Mouse (Mus musculus) erythroblast, embryonic 14.5 days (primary cell): ENCODE measurements around the gene Atrnl1. TPM values are rescaled to one million over a fixed set of nuclear protein-coding genes. Genes with fewer than 3 reads are reported as not detected.

ENCODE experiments used
- H3K27me3 ChIP-seq: 2 replicates; pipeline ENCODE4 v1.6.1; 2012; ENCODE audit warnings: inconsistent platforms; ENCODE audit not compliant: control insufficient read depth
- H3K36me3 ChIP-seq: 2 replicates; pipeline ENCODE4 v1.6.1; 2012; ENCODE audit warnings: mild to moderate bottlenecking, inconsistent platforms; ENCODE audit not compliant: control insufficient read depth
- H3K4me1 ChIP-seq: 2 replicates; pipeline ENCODE4 v1.6.1; 2012; ENCODE audit warnings: inconsistent platforms; ENCODE audit not compliant: control insufficient read depth
- H3K4me3 ChIP-seq: replicated peaks from 2 replicates; pipeline ENCODE3; 2012; ENCODE audit warnings: moderate library complexity, mild to moderate bottlenecking, inconsistent platforms
- H3K9me3 ChIP-seq: 2 replicates; pipeline ENCODE4 v1.6.1; 2012; ENCODE audit warnings: low read length, inconsistent platforms, mixed read lengths; ENCODE audit not compliant: control insufficient read depth
- GATA1 ChIP-seq: IDR thresholded peaks from 2 replicates; pipeline ENCODE4 v1.6.1; 2012; ENCODE audit warnings: low read length, inconsistent platforms, mixed read lengths
- TAL1 ChIP-seq: IDR thresholded peaks from 3 replicates; pipeline ENCODE4 v1.6.1; 2012; ENCODE audit warnings: low read length, inconsistent platforms, mixed read lengths
- polyA plus RNA-seq: library from polyadenylated mRNA; stranded (reverse); fragments of >175 nt; gene quantifications from 2 replicates; pipeline ENCODE4 v1.2.3, GENCODE M21; 2012

The Atrnl1 gene
- polyA plus RNA-seq, 1 experiment, result 0.02 TPM

DNA sequence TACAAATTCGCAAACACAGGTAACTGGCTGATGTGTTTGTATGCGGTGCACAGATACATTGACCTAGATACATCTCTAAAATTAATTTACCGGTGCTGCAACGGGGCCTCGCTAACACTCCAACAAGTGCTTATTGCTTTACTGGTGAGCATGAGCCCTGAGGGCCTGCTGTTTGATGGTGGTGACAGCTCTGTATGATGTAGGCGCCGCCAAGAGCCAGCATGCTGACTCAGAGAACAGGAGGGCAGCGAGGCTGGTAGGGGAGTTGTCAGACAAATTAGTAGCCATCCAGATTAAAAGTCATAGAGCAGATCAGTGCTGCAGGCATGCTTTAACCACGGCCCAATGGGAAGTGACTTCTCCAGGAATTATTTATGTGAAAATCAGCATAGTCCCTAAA, 534.7 kb downstream of the Atrnl1 start:
- Histone ChIP-seq H3K36me3 (no peaks in the 10 kb centered on the region), H3K27me3 (no peaks in the 10 kb centered on the region), H3K4me1 (no peaks in the 10 kb centered on the region), H3K4me3 (no peak overlapping the region), H3K9me3 (no peaks in the 10 kb centered on the region)
- TF ChIP-seq TAL1 (no peak), GATA1 (no peak)

- H3K36me3 ChIP-seq, result no peaks in the 10 kb centered on the region
- H3K9me3 ChIP-seq, result no peaks in the 10 kb centered on the region
- H3K27me3 ChIP-seq, result no peaks in the 10 kb centered on the region
- H3K4me3 ChIP-seq, result no peak overlapping the region
- TF ChIP-seq TAL1 (no peak), GATA1 (no peak)
- H3K4me1 ChIP-seq, result no peaks in the 10 kb centered on the region
These were observed 540.4 kb downstream of the Atrnl1 start for GRCm38 (mm10) chr19:58151257-58151656.

DNA sequence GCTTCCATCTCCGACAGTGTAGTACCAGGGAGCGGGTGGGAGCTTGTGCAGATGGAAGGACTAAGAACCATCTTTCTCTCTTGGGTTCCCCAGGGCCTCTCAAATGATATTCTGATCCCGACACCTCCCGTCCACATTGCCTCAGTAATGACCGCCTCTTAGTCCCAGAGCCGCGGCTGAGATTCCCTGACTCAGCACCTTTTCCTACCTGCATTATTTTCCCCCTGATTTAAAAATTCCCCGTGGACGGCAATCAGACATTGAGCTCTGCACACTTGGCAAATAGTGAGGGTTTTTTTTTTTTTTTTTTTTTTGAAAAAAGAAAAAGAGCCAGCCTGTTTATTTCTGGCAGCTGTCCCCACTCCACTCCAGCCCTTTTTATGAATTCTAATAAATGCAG, 550.7 kb downstream of the Atrnl1 start:
- Histone ChIP-seq H3K36me3 (no peaks in the 10 kb centered on the region), H3K27me3 (no peaks in the 10 kb centered on the region), H3K4me3 (no peak overlapping the region), H3K4me1 (no peaks in the 10 kb centered on the region), H3K9me3 (no peaks in the 10 kb centered on the region)
- no peak for TF ChIP-seq GATA1
- TF ChIP-seq TAL1, result no peak

DNA sequence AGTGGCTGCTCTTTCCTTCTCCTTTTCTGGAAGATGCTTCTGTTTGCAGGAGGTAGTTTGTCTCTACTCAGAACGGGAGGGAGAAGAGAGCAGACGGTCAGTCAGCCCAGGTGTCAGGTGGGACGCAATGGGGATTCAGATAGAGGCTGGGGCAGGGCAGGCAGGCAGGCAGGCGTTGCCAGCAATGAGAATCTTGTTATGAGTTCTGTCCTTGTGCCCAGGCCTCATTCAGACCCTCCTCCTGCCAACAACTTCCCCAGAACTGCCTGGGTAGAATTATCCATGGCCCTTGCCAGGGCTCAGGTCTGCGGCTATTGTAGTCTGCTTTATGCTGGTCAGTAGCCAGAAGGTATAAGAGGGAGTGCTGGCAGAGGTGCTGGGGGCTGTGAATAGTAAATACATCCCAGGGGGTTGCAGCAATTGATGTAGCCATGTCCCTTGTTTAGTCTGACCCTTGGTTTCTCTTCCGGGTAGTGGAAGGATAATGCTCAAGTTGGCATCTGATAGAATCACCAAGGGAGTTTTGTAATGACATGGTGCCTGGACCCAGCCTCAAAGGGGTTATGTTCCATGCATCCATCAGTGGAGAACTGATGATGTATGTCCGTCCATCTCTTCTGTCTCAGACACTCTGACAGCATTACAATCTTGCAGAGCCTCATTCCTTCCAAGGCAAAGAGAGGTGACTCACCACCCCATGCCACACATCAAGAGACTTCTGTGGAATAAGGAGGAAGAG, 554.2 kb downstream of the Atrnl1 start:
- Histone ChIP-seq H3K27me3 (no peaks in the 10 kb centered on the region), H3K36me3 (no peaks in the 10 kb centered on the region), H3K4me1 (no peaks in the 10 kb centered on the region), H3K9me3 (no peaks in the 10 kb centered on the region), H3K4me3 (no peak overlapping the region)
- TF ChIP-seq TAL1 (no peak), GATA1 (no peak)

DNA sequence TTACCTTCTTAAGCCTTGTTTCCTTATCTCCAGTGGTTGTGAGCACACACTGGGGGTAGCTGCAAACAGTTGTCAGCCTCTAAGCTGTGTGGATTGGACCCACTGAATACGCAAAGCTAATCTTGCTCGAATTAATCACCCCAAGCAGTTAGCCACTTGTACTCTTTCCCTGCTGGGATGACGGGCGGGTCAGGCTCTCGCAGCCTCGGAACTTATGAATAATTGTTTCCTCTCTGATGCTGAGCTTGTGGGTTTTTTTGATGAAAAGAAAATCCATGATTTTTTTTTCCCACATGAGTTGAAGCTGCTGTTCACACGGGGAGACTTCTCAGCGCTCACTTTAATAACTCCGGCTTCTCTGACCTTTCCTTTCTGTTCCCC, 554.8 kb downstream of the Atrnl1 start:
- Histone ChIP-seq H3K9me3 (no peaks in the 10 kb centered on the region), H3K36me3 (no peaks in the 10 kb centered on the region), H3K4me3 (no peak overlapping the region), H3K4me1 (no peaks in the 10 kb centered on the region), H3K27me3 (no peaks in the 10 kb centered on the region)
- TF ChIP-seq GATA1 (no peak), TAL1 (no peak)

DNA sequence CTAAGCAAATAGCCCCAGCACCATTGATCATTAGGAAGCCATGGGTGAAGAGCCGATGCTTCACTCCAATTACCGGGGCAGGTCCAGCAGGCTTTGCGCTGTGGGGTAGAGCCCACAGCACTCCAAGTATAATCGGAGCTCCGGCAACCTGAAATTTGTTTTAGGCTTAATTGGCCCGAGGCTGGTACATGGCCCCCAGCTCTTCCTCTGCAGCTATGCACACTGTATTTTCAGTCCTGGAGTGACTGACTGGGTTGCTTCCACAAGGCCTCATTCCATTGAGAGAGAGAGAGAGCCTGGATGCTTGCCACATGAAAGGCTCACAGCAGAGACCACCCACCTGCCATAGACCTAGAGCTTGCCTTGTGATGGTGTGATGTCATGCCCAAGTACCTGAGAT, 555.3 kb downstream of the Atrnl1 start:
- Histone ChIP-seq H3K4me1 (no peaks in the 10 kb centered on the region), H3K4me3 (no peak overlapping the region), H3K27me3 (no peaks in the 10 kb centered on the region), H3K9me3 (no peaks in the 10 kb centered on the region), H3K36me3 (no peaks in the 10 kb centered on the region)
- TF ChIP-seq GATA1, result no peak
- no peak for TF ChIP-seq TAL1

- no peak for TF ChIP-seq TAL1
- no peak for TF ChIP-seq GATA1
- Histone ChIP-seq H3K9me3 (no peaks in the 10 kb centered on the region), H3K36me3 (no peaks in the 10 kb centered on the region), H3K4me3 (no peak overlapping the region), H3K27me3 (no peaks in the 10 kb centered on the region), H3K4me1 (no peaks in the 10 kb centered on the region)
These were observed 567.6 kb downstream of the Atrnl1 start for GRCm38 (mm10) chr19:58178410-58178809.

GRCm38 (mm10) chr19:58180773-58181172, 569.9 kb downstream of the Atrnl1 start:
- no peaks in the 10 kb centered on the region for H3K27me3 ChIP-seq
- no peaks in the 10 kb centered on the region for H3K4me1 ChIP-seq
- H3K4me3 ChIP-seq, result no peak overlapping the region
- H3K36me3 ChIP-seq, result no peaks in the 10 kb centered on the region
- no peak for TF ChIP-seq GATA1
- TF ChIP-seq TAL1, result no peak
- H3K9me3 ChIP-seq, result no peaks in the 10 kb centered on the region

Other genes with a start within 250 kb of the Atrnl1 start
- 0.04 and 0.14 TPM in 2 replicates for gene Trub1, start 158.1 kb upstream of the Atrnl1 start, polyA plus RNA-seq